Mouse (Mus musculus): ENCODE results near the gene Zfp979.
"Not testable (repeated sequence)": the region's sequence is repeated elsewhere in the genome, so short reads cannot be mapped to it uniquely, and the experiment has no call there.

Zfp979 gene

GRCm38 (mm10) chr4:147642413-147642812 lies at the start of gene Zfp979:
Gene Zfp979, minus strand, starts transcription at chr4:147642513.
- in situ Hi-C loops (cut with MboI; ENCODE audit: unreplicated experiment in 2 of 2): not testable (repeated sequence)

- in situ Hi-C loops (cut with MboI; ENCODE audit: unreplicated experiment in 2 of 2): not testable (repeated sequence)
These were observed 12.9 kb upstream of the Zfp979 start for GRCm38 (mm10) chr4:147655245-147655644.

DNA sequence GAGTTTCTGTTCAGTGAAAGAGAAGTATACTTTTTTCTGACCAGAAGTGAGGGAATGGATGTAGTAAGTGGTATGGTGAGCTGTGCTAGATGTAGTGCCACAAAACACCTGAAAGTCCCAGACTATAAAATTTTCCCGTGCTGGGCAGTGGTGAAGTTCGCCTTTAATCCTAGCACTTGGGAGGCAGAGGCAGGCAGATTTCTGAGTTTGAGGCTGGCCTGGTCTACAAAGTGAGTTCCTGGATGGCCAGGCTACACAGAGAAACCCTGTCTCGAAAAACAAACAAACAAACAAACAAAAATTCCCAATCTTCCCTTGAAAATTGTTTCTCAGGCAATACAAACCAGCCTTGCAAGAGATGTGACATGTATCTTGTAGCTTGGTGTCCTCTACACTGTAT lies 5.1 kb upstream of the Zfp979 start:
- in situ Hi-C loops (cut with MboI; ENCODE audit: unreplicated experiment in 2 of 2): not testable (repeated sequence)

DNA sequence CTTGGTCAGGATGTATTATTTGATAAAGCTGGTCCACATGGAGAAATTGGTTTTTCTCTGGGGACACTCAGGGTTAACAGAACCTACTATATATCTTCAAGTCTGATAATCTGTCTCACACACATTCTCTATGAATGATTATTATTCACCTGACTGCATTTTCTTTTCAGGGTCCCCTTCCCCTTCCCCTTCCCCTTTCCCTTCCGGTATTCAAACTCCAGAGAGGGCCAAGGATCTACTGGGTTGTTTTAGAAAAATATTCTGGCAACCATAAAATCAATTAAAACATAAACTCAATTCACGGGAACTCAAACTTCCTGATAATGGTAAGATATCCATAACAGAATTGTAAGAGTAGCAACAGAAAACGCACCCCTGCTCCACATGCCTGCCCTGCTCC lies 381 bp downstream of the Zfp979 start:
- in situ Hi-C loops (cut with MboI; ENCODE audit: unreplicated experiment in 2 of 2): not testable (repeated sequence)

DNA sequence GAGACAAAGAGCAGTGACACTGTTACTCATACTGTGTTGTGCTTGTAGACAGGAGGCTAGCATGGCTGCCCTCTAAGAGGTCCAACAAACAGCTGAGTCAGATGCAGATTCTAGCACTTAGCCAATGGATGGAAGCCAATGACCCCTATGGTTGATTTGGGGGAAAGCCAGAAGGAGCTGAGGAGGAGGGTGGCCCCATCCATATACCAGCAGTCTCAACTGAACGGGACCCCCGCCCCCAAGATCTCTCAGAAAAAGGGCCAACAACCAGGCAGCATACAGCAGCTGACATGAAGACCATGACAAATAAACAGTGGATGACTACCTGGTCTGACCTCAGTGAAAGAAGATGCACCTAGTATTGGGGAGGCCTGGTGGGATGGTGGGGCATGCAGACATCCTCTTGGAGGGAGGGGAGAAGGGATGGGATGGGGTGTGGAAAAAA lies 8.5 kb downstream of the Zfp979 start:
- in situ Hi-C loops (cut with MboI; ENCODE audit: unreplicated experiment in 2 of 2): not testable (repeated sequence)

- in situ Hi-C loops (cut with MboI; ENCODE audit: unreplicated experiment in 2 of 2): not testable (repeated sequence)
These were observed 35.8 kb downstream of the Zfp979 start for GRCm38 (mm10) chr4:147606511-147606910.

DNA sequence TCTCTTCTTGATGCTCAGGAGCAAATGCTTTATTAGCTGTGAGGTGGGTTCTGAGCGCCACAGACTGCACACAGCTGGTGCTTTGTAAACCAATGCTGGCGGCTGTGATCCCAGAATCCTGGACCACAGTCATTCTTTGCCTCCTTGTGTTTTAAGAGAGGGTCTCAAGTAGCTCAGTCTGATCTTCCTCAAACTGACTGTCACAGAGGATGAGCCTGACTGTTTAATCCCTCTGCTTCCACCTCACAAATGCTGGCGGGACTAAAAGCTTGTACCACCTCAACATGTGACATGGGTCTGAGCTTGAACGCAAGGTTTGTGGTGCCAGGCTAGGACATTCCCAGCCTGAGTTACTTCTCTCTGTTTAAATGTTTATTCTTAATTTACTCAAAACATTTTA lies 36.8 kb downstream of the Zfp979 start:
- in situ Hi-C loops (cut with MboI; ENCODE audit: unreplicated experiment in 2 of 2): no loop called here

GRCm38 (mm10) chr4:147603806-147604205 lies 38.5 kb downstream of the Zfp979 start:
- in situ Hi-C loops (cut with MboI; ENCODE audit: unreplicated experiment in 2 of 2): no loop called here

DNA sequence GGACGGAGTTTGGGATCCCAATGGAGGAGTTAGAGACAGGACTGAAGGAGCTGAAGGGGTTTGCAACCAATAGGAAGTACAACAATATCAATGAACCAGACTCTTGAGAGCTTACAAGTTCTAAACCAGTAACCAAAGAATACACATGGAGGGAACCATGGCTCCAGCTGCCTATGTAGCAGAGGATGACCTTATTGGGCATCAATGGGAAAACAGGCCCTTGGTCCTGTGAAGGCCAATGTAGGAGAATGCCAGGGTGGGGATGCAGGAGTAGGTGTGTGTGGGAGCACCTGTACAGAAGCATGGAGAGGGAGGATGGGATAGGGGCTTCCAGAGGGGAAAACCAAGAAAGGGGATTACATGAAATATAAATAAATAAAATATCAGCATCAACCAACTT lies 40.4 kb downstream of the Zfp979 start:
- in situ Hi-C loops (cut with MboI; ENCODE audit: unreplicated experiment in 2 of 2): no loop called here

GRCm38 (mm10) chr4:147598831-147599230 lies 43.5 kb downstream of the Zfp979 start:
- in situ Hi-C loops (cut with MboI; ENCODE audit: unreplicated experiment in 2 of 2): loop anchor here (25.0 kb wide), 1 partner anchor 337 kb away; no protein-coding TSS in a partner anchor

DNA sequence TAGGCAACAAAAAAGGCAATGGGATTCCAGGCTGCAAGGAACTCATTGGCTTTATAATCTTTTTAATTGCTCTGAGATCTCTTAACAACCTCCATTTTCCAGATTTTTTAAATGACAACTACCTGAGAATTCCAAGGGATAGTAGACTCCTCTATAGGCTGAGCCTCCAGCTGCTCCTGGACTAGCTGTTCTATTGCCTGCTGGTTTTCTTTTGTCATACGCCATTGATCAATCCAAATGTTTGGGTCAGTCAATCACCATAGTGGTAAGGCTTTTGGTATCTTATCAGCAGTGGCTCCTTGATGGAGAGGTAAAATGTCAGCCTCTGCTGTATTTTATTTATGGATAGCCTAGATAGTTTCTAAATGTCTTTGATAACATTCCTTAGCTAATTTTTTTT lies 44.6 kb downstream of the Zfp979 start:
- in situ Hi-C loops (cut with MboI; ENCODE audit: unreplicated experiment in 2 of 2): loop anchor here (25.0 kb wide), 1 partner anchor 335 kb away; no protein-coding TSS in a partner anchor

- in situ Hi-C loops (cut with MboI; ENCODE audit: unreplicated experiment in 2 of 2): loop anchor here (25.0 kb wide), 1 partner anchor 332 kb away; no protein-coding TSS in a partner anchor
These were observed 47.7 kb downstream of the Zfp979 start for GRCm38 (mm10) chr4:147594630-147595029.

GRCm38 (mm10) chr4:147586511-147587473 lies 55.5 kb downstream of the Zfp979 start:
- in situ Hi-C loops (cut with MboI; ENCODE audit: unreplicated experiment in 2 of 2): loop anchor here (5.0 to 25.0 kb wide), 2 partner anchors 64 to 324 kb away; no protein-coding TSS in a partner anchor

- in situ Hi-C loops (cut with MboI; ENCODE audit: unreplicated experiment in 2 of 2): loop anchor here (25.0 kb wide), 1 partner anchor 317 kb away; no protein-coding TSS in a partner anchor
These were observed 62.9 kb downstream of the Zfp979 start for GRCm38 (mm10) chr4:147579371-147579770.

- in situ Hi-C loops (cut with MboI; ENCODE audit: unreplicated experiment in 2 of 2): not testable (repeated sequence)
These were observed 71.2 kb downstream of the Zfp979 start for GRCm38 (mm10) chr4:147571156-147571555.

- in situ Hi-C loops (cut with MboI; ENCODE audit: unreplicated experiment in 2 of 2): loop anchor here in 1 of 2 experiments (10.0 kb wide), 1 partner anchor 249 kb away; no protein-coding TSS in a partner anchor
These were observed 76.7 kb downstream of the Zfp979 start for GRCm38 (mm10) chr4:147565426-147566220.
